12 mouse cellular contexts compared by ENCODE assay signal in genomic region chr12:102653003-102653402, GRCm38 (mm10). TPM values are rescaled to one million over a fixed set of nuclear protein-coding genes. Genes with fewer than 3 reads are reported as not detected.
DNase-seq lines count a peak whose midpoint lies in the region; ATAC-seq lines count a peak whose summit lies in the region.
"Had no signal": no experiment of that assay in that cellular context is flagged by ENCODE, and none has a peak within 500 bp of the region (broad histone marks: within the 10 kb centered on the region; RNA-seq: fewer than 3 reads in every experiment).

No protein-coding gene starts in this region.

- H3K9me3 ChIP-seq in heart, embryonic 14.5 days (ENCODE audit: control insufficient read depth, low read length) = no peaks in the 10 kb centered on the region
- H3K9me3 ChIP-seq in heart, embryonic 10.5 days = no peaks in the 10 kb centered on the region
- H3K9me3 ChIP-seq: embryonic facial prominence, embryonic 13.5 days; limb, embryonic 15.5 days had no signal

- H3K4me1 ChIP-seq in heart, embryonic 14.5 days (ENCODE audit: control insufficient read depth in 2 of 2, insufficient read depth in 2 of 2, low read length in 2 of 2) = peaks cover 38 to 41% of the 10 kb centered on the region in 2 experiments
- H3K4me1 ChIP-seq in heart, embryonic 10.5 days = peaks cover 68% of the 10 kb centered on the region

- H3K27ac ChIP-seq in heart, embryonic 14.5 days (replicated peaks in 1 of 2; ENCODE audit: control insufficient read depth in 1 of 2, insufficient read depth in 1 of 2, low read depth in 2 of 2, low read length in 2 of 2) = no peak overlapping the region
- H3K27ac ChIP-seq in heart, embryonic 10.5 days = no peak overlapping the region
- H3K27ac ChIP-seq: embryonic facial prominence, embryonic 13.5 days; heart, adult 2 months; limb, embryonic 15.5 days had no signal

- H3K27me3 ChIP-seq in heart, embryonic 14.5 days (ENCODE audit: control insufficient read depth, insufficient read depth, low read length) = no peaks in the 10 kb centered on the region
- H3K27me3 ChIP-seq in heart, embryonic 10.5 days (ENCODE audit: insufficient read depth, poor library complexity, severe bottlenecking) = no peaks in the 10 kb centered on the region
- H3K27me3 ChIP-seq: embryonic facial prominence, embryonic 13.5 days; limb, embryonic 15.5 days had no signal

- H3K4me3 ChIP-seq in heart, embryonic 14.5 days (ENCODE audit: control insufficient read depth in 1 of 2, insufficient read depth in 1 of 2, low read depth in 1 of 2, low read length in 2 of 2) = no peak overlapping the region
- no peak overlapping the region for H3K4me3 ChIP-seq in heart, embryonic 10.5 days
- H3K4me3 ChIP-seq: embryonic facial prominence, embryonic 13.5 days; heart, adult 2 months; limb, embryonic 15.5 days had no signal

- peak overlapping the region; percentile 21; the same call in 1 of the 2 replicates for H3K9ac ChIP-seq in heart, embryonic 14.5 days (ENCODE audit: low read length)
- H3K9ac ChIP-seq: embryonic facial prominence, embryonic 13.5 days; limb, embryonic 15.5 days had no signal

- H3K36me3 ChIP-seq in heart, embryonic 14.5 days (ENCODE audit: control insufficient read depth, insufficient read depth, low read length) = no peaks in the 10 kb centered on the region
- H3K36me3 ChIP-seq in heart, embryonic 10.5 days = no peaks in the 10 kb centered on the region
- H3K36me3 ChIP-seq: embryonic facial prominence, embryonic 13.5 days; limb, embryonic 15.5 days had no signal

- no peak for DNase-seq in heart, embryonic 10.5 days (ENCODE audit: low spot score)
- peak; percentile 51 to 66 for DNase-seq in right cerebral cortex, adult 2 months (ENCODE audit: low spot score in 2 of 2)
- no peak for DNase-seq in right cerebral cortex, postnatal 14 days
- DNase-seq in induced T-regulatory cell, adult 2 months (ENCODE audit: low read depth) = peak; percentile 62
- peak; percentile 44 to 76 for DNase-seq in right cerebral cortex, postnatal 36 days (ENCODE audit: low spot score in 2 of 2)
- no peak for DNase-seq in yolk sac, embryonic 10.5 days (ENCODE audit: low spot score)
- no peak for DNase-seq in gastrocnemius, postnatal 36 days
- DNase-seq: heart, adult 2 months; midbrain, embryonic 14.5 days had no signal

- 68% methylated on average over 6 of the region's 6 CpGs for WGBS in heart, embryonic 14.5 days
- whole genome bisulfite sequencing in heart, embryonic 10.5 days = 65% methylated on average over 6 of the region's 6 CpGs

- no peak for ATAC-seq in heart, embryonic 14.5 days (ENCODE audit: insufficient number of reproducible peaks, insufficient read depth, low FRiP score, low read depth)

- intact Hi-C loops in gastrocnemius, postnatal 36 days (cut with DNase I) = no loop called here

- H3K4me2 ChIP-seq in heart, embryonic 14.5 days (ENCODE audit: low read length) = 0 out of 2 replicates have a peak overlapping the region, but pooled peaks have one; percentile 44
- H3K4me2 ChIP-seq: embryonic facial prominence, embryonic 13.5 days; limb, embryonic 15.5 days had no signal

RNA-seq across cellular contexts. Expression of gene Itpk1, which starts 51.7 kb away (rescaled TPM):
- 3.7 and 4.2 TPM in 2 replicates for polyA plus RNA-seq in heart, embryonic 14.5 days (2014; fragmentation: Nextera tagmentation; extraction: Ambion mirVana)
- polyA plus RNA-seq in heart, embryonic 10.5 days (2016; fragmentation: Nextera tagmentation; extraction: Ambion mirVana) = 3.5 and 4.8 TPM in 2 replicates
- 1 to 10 TPM; 6.3 to 8.4 TPM for total RNA-seq in gastrocnemius, postnatal 36 days (2021)

Comparison
In these comparisons a context has a peak if more than half of its experiments do, and no peak if none do; other contexts are left out.
1. DNase-seq: peak in right cerebral cortex, adult 2 months (2 of 2), induced T-regulatory cell, adult 2 months (single experiment) and right cerebral cortex, postnatal 36 days (2 of 2); none in heart, embryonic 10.5 days (single experiment), right cerebral cortex, postnatal 14 days (single experiment), yolk sac, embryonic 10.5 days (single experiment) and gastrocnemius, postnatal 36 days (0 of 2).